Mouse (Mus musculus) c-Kit-positive CD71-positive TER-119-negative erythroid progenitor cells, embryonic 14.5 days (primary cell): Measurements from ENCODE around the gene Fetub.

Experiments used
- DNase-seq: peaks from one replicate; pipeline ENCODE4 v3.0.0-alpha.2; 2013; ENCODE audit warnings: low read depth

The Fetub gene

DNA sequence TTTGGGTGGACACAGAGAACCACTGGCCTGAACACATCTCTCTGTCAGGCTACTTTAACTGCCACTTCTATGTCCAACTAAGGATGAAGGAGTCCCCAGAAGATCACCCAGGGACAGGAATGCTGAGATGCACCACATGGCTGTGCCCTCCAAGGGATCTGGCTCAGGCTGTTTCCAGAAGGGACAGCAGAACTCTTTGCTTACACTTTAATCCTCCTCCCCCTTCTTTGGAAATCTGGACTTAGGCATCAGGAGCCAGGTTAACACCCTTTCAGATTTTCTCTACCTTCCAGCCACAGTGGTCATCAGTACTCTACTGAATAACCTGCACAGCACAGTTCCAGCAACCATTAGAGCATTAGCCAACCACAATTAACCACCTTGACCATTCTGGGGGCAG is 45.2 kb downstream of the Fetub start:
- DNase-seq = no peak

DNA sequence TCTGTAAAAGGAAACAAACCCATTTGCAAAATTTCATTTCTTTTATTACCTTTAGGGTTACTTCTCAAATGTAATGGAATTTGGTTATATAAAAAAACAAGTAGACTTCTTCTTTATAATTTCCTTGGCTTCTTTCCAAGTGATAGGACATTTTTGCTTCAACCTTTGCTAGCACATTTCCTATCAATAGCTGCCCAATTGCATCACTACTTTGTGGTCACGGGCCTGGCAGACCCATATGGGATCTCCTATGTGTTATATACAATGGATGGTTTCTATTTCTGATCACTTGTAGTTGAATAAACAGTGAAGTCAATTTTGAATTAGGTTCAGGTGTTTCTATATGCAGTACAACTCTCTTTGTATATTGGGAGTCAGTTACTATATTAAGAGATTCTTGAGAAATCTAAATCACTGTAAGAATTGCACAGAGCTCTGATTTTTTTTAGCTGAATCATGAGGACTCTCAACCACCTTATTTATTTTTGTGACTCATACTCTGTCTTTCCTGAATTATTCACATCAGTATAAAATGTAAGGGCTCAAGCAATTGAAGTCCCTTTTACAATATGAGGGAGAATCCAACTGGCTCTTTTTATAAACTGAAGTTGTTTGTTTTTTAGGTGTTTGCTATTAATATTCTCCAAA is 49.4 kb downstream of the Fetub start:
- no peak for DNase-seq
